Mouse (Mus musculus) E14TG2a.4 (cell line): ENCODE results near the gene Rps9.
"Not testable (repeated sequence)": the region's sequence is repeated elsewhere in the genome, so short reads cannot be mapped to it uniquely, and the experiment has no call there.

Source experiments
- CTCF ChIP-seq: conservative IDR thresholded peaks from 2 replicates; pipeline ENCODE4 v1.5.1; 2014; ENCODE audit warnings: low read length
- POU5F1 ChIP-seq: IDR thresholded peaks from 2 replicates; pipeline ENCODE4 v1.6.1; 2014; ENCODE audit warnings: low read length, borderline replicate concordance

GRCm38 (mm10) chr7:3705461-3705860 is 1.7 kb downstream of the Rps9 start:
- TF ChIP-seq CTCF, POU5F1: not testable (repeated sequence)
